Mouse (Mus musculus): ENCODE results near the gene Slc25a20. TPM values are rescaled to one million over a fixed set of nuclear protein-coding genes. Genes with fewer than 3 reads are reported as not detected.

Gene Slc25a20
- polyA plus RNA-seq, 1 experiment from 2014 or later, result 44.2 TPM

DNA sequence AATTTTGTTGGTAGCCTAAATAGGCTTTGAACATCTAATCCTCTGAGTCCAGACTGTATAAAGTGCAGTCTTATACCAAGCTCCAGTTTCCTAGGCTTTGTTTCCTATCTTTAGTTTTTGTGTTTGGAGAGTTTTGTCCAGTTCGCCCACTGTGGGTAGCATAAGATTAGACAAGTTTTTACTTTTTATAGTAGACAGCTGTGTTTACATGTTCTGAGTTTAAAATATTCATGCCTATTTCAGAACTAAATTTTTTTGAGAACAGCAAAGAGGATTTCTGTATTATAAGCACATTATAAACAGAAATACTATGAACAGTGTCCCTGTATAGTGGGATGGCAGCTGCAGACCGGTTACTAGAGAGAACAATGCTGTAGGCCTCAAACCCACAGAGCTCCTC, 45.3 kb downstream of the Slc25a20 start:
- WGBS, result 80% methylated on average over 2 of the region's 2 CpGs
- no peak for ATAC-seq (replicated peaks)

DNA sequence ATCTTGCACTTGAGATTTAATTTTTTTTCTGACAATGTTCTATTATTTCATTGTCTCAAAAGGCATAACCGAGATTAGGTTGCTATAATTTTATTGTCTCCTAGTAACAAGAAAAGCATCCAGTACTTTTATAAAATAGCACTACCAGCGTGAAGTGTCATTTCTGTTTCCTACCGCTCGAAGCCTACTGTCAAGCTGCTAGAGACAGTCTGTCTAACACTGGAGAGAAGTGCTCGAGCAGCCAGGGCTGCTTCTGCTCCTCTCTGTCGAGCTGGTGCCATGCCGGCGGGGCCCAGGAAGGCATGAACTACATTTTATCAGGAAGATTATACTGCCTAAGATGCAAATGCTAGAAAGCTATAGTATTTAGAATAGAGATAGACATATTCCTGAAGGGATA, 46.9 kb downstream of the Slc25a20 start:
- WGBS, result 88% methylated on average over 8 of the region's 8 CpGs

More for the DNA sequence above, 45.3 kb downstream of the Slc25a20 start:
- Histone ChIP-seq H3K9me3 (no peaks in the 10 kb centered on the region), H3K27ac (replicated peaks) (no peak overlapping the region), H3K4me2 (replicated peaks) (no peak overlapping the region), H3K4me3 (no peak overlapping the region), H3K9ac (replicated peaks) (no peak overlapping the region), H3K27me3 (no peaks in the 10 kb centered on the region), H3K4me1 (peaks cover 9% of the 10 kb centered on the region; the same call in 1 of the 2 replicates), H3K36me3 (no peaks in the 10 kb centered on the region)

DNA sequence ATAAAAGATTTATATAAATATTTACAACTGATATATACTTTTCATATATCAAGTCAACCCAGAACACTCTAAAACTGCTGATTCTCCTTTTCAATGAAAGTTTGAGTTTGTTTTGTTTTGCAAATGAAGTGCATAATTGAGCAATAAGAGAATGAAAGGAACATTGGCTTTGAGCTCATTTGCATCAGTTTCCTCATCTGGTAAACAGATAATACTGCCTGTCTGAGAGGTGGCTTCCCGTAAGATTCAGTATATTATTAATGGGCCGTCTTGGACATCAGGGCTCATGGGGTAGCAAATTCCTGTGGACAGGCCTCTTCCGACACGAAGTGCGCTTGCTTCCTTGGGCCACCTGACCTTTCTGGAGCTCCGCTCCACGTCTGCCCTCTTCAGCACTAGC, 48.9 kb downstream of the Slc25a20 start:
- H3K36me3 ChIP-seq, result no peaks in the 10 kb centered on the region; the same call in 1 of the 2 replicates
- no peak overlapping the region for H3K4me3 ChIP-seq
- H3K27me3 ChIP-seq, result no peaks in the 10 kb centered on the region
- H3K4me1 ChIP-seq, result no peaks in the 10 kb centered on the region
- no peak overlapping the region for H3K9ac ChIP-seq (replicated peaks)
- no peak overlapping the region for H3K4me2 ChIP-seq (replicated peaks)
- no peaks in the 10 kb centered on the region for H3K9me3 ChIP-seq
- 79% methylated on average over 7 of the region's 7 CpGs for WGBS
- no peak overlapping the region for H3K27ac ChIP-seq (replicated peaks)
- ATAC-seq (replicated peaks), result no peak

More for the DNA sequence above, 46.9 kb downstream of the Slc25a20 start:
- no peaks in the 10 kb centered on the region for H3K9me3 ChIP-seq
- H3K36me3 ChIP-seq, result no peaks in the 10 kb centered on the region
- no peak overlapping the region for H3K4me3 ChIP-seq
- H3K27me3 ChIP-seq, result no peaks in the 10 kb centered on the region
- no peak overlapping the region for H3K27ac ChIP-seq (replicated peaks)
- H3K9ac ChIP-seq (replicated peaks), result no peak overlapping the region
- H3K4me1 ChIP-seq, result peaks cover 2% of the 10 kb centered on the region; the same call in 1 of the 2 replicates
- H3K4me2 ChIP-seq (replicated peaks), result no peak overlapping the region
- ATAC-seq (replicated peaks), result no peak

DNA sequence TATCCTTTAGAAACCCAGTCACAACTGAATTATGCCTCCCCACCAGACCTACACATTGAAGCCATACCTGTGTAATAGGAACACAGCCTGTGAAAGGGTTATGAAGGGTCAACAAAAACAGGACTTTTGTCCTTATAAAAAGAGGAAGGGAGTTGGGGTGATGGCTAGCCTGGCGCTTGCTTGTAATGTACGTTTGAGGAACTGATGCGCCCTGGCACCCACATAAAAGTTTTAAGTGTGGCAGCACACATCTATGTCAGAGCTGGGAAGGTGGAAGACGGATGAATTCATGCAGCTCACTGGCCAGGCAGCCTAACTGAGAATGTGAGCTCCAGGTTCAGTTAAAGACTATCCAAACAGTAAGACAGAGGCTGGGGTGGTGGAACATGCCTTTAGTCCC, 54.3 kb downstream of the Slc25a20 start:
- no peaks in the 10 kb centered on the region for H3K4me1 ChIP-seq
- no peak overlapping the region for H3K4me3 ChIP-seq
- H3K27me3 ChIP-seq, result no peaks in the 10 kb centered on the region
- 90% methylated on average over 4 of the region's 4 CpGs for WGBS
- H3K9me3 ChIP-seq, result no peaks in the 10 kb centered on the region
- no peak overlapping the region for H3K4me2 ChIP-seq (replicated peaks)
- no peak for ATAC-seq (replicated peaks)
- H3K36me3 ChIP-seq, result peaks cover 8% of the 10 kb centered on the region
- H3K9ac ChIP-seq (replicated peaks), result no peak overlapping the region
- no peak overlapping the region for H3K27ac ChIP-seq (replicated peaks)

GRCm38 (mm10) chr9:108723751-108724150, 61.9 kb downstream of the Slc25a20 start:
- H3K27me3 ChIP-seq, result no peaks in the 10 kb centered on the region
- ATAC-seq (replicated peaks), result no peak
- peaks cover 25% of the 10 kb centered on the region for H3K36me3 ChIP-seq
- no peak overlapping the region for H3K4me3 ChIP-seq
- H3K27ac ChIP-seq (replicated peaks), result no peak overlapping the region
- no peak overlapping the region for H3K4me2 ChIP-seq (replicated peaks)
- 22% methylated on average over 2 of the region's 2 CpGs for WGBS
- no peaks in the 10 kb centered on the region for H3K4me1 ChIP-seq
- H3K9me3 ChIP-seq, result no peaks in the 10 kb centered on the region
- no peak overlapping the region for H3K9ac ChIP-seq (replicated peaks)

DNA sequence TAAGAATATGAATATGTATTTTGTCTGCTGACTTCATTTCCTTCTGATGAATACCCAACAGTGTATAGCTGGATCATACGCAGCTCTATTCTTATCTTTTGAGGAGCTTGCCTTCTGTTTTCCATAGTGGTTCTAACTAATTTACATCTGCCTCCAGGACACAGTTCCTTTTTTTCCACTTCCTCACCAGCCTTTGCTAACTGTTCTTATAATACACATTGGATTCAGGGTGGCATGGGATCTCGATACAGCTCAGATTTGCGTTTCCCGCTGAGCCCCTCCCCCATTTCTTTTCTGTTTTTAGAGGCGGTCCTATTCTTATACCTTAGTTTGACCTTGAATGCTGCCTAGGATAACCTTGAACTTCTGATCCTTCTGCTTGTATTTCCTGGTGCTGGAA, 64.2 kb downstream of the Slc25a20 start:
- Histone ChIP-seq H3K4me2 (replicated peaks) (no peak overlapping the region), H3K36me3 (peaks cover 21% of the 10 kb centered on the region), H3K27me3 (no peaks in the 10 kb centered on the region), H3K27ac (replicated peaks) (no peak overlapping the region), H3K9me3 (no peaks in the 10 kb centered on the region), H3K9ac (replicated peaks) (no peak overlapping the region), H3K4me1 (no peaks in the 10 kb centered on the region), H3K4me3 (no peak overlapping the region)
- 88% methylated on average over 5 of the region's 5 CpGs for WGBS
- ATAC-seq (replicated peaks), result no peak

DNA sequence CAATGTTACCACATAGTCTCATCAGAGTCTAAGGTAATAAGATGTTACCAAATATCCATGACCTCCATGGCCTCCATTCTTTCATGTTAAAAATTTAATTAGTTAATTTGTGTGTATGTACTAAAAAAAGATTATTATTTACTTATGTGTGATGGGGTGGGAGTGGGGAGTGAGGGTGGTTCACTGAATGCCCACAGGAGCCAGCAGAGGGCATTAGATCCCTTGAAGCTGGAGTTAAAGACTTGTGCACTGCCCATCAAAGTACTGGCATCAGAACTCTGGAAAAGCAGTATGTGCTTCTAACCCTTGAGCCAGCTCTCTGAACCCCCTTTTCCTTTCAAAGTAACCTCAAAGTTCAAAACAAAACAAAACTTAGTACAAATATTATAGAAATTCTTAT, 67.2 kb downstream of the Slc25a20 start:
- ATAC-seq (replicated peaks), result no peak
- no peak overlapping the region for H3K4me2 ChIP-seq (replicated peaks)
- H3K27ac ChIP-seq (replicated peaks), result no peak overlapping the region
- no peaks in the 10 kb centered on the region for H3K9me3 ChIP-seq
- peaks cover 22% of the 10 kb centered on the region for H3K36me3 ChIP-seq
- H3K4me1 ChIP-seq, result no peaks in the 10 kb centered on the region
- no peak overlapping the region for H3K9ac ChIP-seq (replicated peaks)
- H3K27me3 ChIP-seq, result no peaks in the 10 kb centered on the region
- no peak overlapping the region for H3K4me3 ChIP-seq

GRCm38 (mm10) chr9:108732462-108732861, 70.6 kb downstream of the Slc25a20 start:
- H3K4me2 ChIP-seq (replicated peaks), result no peak overlapping the region
- peaks cover 44% of the 10 kb centered on the region for H3K36me3 ChIP-seq
- no peak overlapping the region for H3K27ac ChIP-seq (replicated peaks)
- H3K9ac ChIP-seq (replicated peaks), result no peak overlapping the region
- H3K4me1 ChIP-seq, result no peaks in the 10 kb centered on the region
- ATAC-seq (replicated peaks), result no peak
- no peaks in the 10 kb centered on the region for H3K27me3 ChIP-seq
- H3K4me3 ChIP-seq, result no peak overlapping the region
- H3K9me3 ChIP-seq, result no peaks in the 10 kb centered on the region

Small RNA genes lying within 50 kb of the gene (microRNA-seq; reads per million reads assigned to microRNA genes)
- not detected for gene Gm26298

Other genes starting within 250 kb of the Slc25a20 start
- gene Ccdc36, start 233.6 kb upstream of the Slc25a20 start, polyA plus RNA-seq (2015; fragmentation: Nextera tagmentation; extraction: Ambion mirVana), result 0.93 and 1.0 TPM in 2 replicates
- not detected in 2 replicates for gene BC048562, start 225.6 kb upstream of the Slc25a20 start, polyA plus RNA-seq (2015; fragmentation: Nextera tagmentation; extraction: Ambion mirVana)
- 60.9 and 61.6 TPM in 2 replicates for gene Ccdc71, start 201.6 kb upstream of the Slc25a20 start, polyA plus RNA-seq (2015; fragmentation: Nextera tagmentation; extraction: Ambion mirVana)
- gene Klhdc8b, start 200.5 kb upstream of the Slc25a20 start, polyA plus RNA-seq (2015; fragmentation: Nextera tagmentation; extraction: Ambion mirVana), result 55.7 and 62.2 TPM in 2 replicates
- gene Lamb2, start 182.4 kb upstream of the Slc25a20 start, polyA plus RNA-seq (2015; fragmentation: Nextera tagmentation; extraction: Ambion mirVana), result 15.7 and 18.8 TPM in 2 replicates
- gene Usp19, start 171.5 kb upstream of the Slc25a20 start, polyA plus RNA-seq (2015; fragmentation: Nextera tagmentation; extraction: Ambion mirVana), result 90.1 and 95.4 TPM in 2 replicates
- gene Qars, start 154.4 kb upstream of the Slc25a20 start, polyA plus RNA-seq (2015; fragmentation: Nextera tagmentation; extraction: Ambion mirVana), result 70.1 and 72.6 TPM in 2 replicates
- 146 and 148 TPM in 2 replicates for gene Qrich1, start 145.3 kb upstream of the Slc25a20 start, polyA plus RNA-seq (2015; fragmentation: Nextera tagmentation; extraction: Ambion mirVana)
- gene Impdh2, start 101.8 kb upstream of the Slc25a20 start, polyA plus RNA-seq (2015; fragmentation: Nextera tagmentation; extraction: Ambion mirVana), result 117 and 125 TPM in 2 replicates
- gene Ndufaf3, start 94.7 kb upstream of the Slc25a20 start, polyA plus RNA-seq (2015; fragmentation: Nextera tagmentation; extraction: Ambion mirVana), result 68.7 and 81.0 TPM in 2 replicates
- 253 and 263 TPM in 2 replicates for gene Dalrd3, start 92.2 kb upstream of the Slc25a20 start, polyA plus RNA-seq (2015; fragmentation: Nextera tagmentation; extraction: Ambion mirVana)
- 219 and 235 TPM in 2 replicates for gene Wdr6, start 83.3 kb upstream of the Slc25a20 start, polyA plus RNA-seq (2015; fragmentation: Nextera tagmentation; extraction: Ambion mirVana)
- gene P4htm, start 64.4 kb upstream of the Slc25a20 start, polyA plus RNA-seq (2015; fragmentation: Nextera tagmentation; extraction: Ambion mirVana), result 19.2 and 23.1 TPM in 2 replicates
- 54.3 and 60.8 TPM in 2 replicates for gene Arih2, start 12.7 kb upstream of the Slc25a20 start, polyA plus RNA-seq (2015; fragmentation: Nextera tagmentation; extraction: Ambion mirVana)
- gene Prkar2a, start 27.2 kb downstream of the Slc25a20 start, polyA plus RNA-seq (2015; fragmentation: Nextera tagmentation; extraction: Ambion mirVana), result 40.6 and 42.1 TPM in 2 replicates
- 206 and 208 TPM in 2 replicates for gene Ip6k2, start 121.7 kb downstream of the Slc25a20 start, polyA plus RNA-seq (2015; fragmentation: Nextera tagmentation; extraction: Ambion mirVana)
- 21.1 and 21.2 TPM in 2 replicates for gene Nckipsd, start 146.3 kb downstream of the Slc25a20 start, polyA plus RNA-seq (2015; fragmentation: Nextera tagmentation; extraction: Ambion mirVana)
- gene Celsr3, start 164.2 kb downstream of the Slc25a20 start, polyA plus RNA-seq (2015; fragmentation: Nextera tagmentation; extraction: Ambion mirVana), result 16.7 and 20.0 TPM in 2 replicates
- 9.0 and 9.8 TPM in 2 replicates for gene Slc26a6, start 191.2 kb downstream of the Slc25a20 start, polyA plus RNA-seq (2015; fragmentation: Nextera tagmentation; extraction: Ambion mirVana)